Mouse (Mus musculus): ENCODE data around the gene Klhl26.
A peak's percentile ranks its signal among the peaks of the same experiment; 100 is the strongest.

The Klhl26 gene

GRCm38 (mm10) chr8:70477269-70477982 lies 658 bp upstream of the Klhl26 start:
- DNase-seq (ENCODE audit: low read depth, low spot score) = no peak

GRCm38 (mm10) chr8:70471856-70472255 lies 4.9 kb downstream of the Klhl26 start:
- DNase-seq (ENCODE audit: low read depth, low spot score) = no peak

DNA sequence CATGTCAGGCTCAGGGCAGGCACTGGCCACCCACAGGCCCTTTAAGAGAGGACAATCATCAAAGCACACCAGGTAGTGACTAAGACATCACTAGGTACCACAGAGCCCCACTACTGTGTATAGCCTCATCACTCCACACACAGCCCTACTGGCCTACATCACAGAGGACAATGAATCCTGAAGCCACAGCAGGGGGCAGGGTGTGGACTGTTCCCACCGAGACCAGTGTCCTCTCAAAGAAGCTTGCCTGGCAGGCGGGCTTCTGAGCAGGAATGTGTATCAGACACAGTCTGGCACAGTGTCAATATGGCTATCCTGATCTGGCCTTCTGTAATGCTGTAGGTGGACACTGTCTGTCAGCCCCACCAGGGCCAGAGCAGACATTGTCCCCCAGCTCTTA lies 6.8 kb downstream of the Klhl26 start:
- no peak for DNase-seq (ENCODE audit: low read depth, low spot score)

- peak; percentile 62 for DNase-seq (ENCODE audit: low read depth, low spot score)
Measured at GRCm38 (mm10) chr8:70469295-70469916, 7.4 kb downstream of the Klhl26 start.

- no peak for DNase-seq (ENCODE audit: low read depth, low spot score)
Measured at GRCm38 (mm10) chr8:70468733-70469132, 8.0 kb downstream of the Klhl26 start.

- no peak for DNase-seq (ENCODE audit: low read depth, low spot score)
Measured at GRCm38 (mm10) chr8:70467907-70468306, 8.9 kb downstream of the Klhl26 start.

DNA sequence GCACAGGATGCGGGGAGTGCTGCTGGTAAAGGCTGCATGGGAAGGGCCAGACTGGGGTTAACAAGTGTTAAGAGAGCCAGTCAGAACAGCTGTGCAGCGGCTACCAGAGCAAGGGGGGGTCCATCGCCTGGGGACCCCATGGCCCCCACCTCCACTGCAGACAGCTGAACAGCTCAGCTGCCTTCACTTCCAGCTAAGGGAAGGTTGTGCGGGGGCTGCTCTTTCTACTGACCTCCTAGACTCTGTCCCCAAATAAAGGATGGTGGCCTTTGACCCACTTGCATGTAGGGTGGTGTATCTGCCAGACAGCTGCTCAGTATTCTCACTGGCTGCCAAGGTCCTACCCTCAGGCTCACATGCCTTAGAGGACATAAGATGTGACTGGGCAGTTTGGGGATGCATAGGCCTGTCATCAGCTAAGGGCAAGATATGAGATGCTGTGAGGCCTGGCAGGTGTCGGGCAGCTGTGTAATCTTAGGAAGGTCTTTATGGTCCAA lies 9.5 kb downstream of the Klhl26 start:
- DNase-seq (ENCODE audit: low read depth, low spot score) = no peak

- DNase-seq (ENCODE audit: low read depth, low spot score) = peak; percentile 54
Measured at GRCm38 (mm10) chr8:70466771-70467170, 10.0 kb downstream of the Klhl26 start.

- no peak for DNase-seq (ENCODE audit: low read depth, low spot score)
Measured at GRCm38 (mm10) chr8:70466305-70466704, 10.5 kb downstream of the Klhl26 start.

- DNase-seq (ENCODE audit: low read depth, low spot score) = no peak
Measured at GRCm38 (mm10) chr8:70465701-70466100, 11.1 kb downstream of the Klhl26 start.

DNA sequence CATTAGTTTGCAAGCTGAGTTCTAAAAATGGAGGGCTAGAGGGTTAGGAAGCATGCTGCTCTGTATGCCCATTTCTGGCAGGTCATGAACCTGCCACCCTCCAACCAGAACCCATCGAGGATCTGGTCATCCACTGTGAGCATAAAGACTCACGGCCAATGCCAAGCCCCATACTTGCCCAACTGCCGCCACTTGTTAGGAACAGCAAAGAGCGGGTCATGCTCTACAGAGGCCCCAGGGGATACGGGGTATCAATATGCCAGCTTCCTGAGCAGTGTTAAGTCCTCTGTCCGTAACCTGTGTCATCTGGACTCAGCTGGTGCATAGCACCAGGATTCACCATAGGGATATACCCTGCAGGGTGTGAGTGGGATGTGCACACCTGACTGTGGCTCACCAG lies 12.6 kb downstream of the Klhl26 start:
- no peak for DNase-seq (ENCODE audit: low read depth, low spot score)

- DNase-seq (ENCODE audit: low read depth, low spot score) = no peak
Measured at GRCm38 (mm10) chr8:70463306-70463705, 13.5 kb downstream of the Klhl26 start.

DNA sequence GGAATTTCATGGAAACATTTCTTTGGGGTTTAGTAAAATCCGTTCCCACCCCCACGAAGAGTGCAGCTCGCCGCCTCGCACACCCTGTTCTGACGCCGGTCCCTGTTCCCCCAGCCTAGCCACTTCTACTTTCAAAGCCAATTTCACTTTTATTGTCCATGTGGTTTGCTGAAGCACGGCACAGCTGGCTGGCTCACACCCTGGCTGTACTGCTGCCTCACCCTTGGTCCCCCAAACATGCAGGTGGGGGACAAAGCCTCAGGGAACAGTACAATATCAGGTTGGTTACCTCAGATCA lies 14.3 kb downstream of the Klhl26 start:
- DNase-seq (ENCODE audit: low read depth, low spot score) = no peak

DNA sequence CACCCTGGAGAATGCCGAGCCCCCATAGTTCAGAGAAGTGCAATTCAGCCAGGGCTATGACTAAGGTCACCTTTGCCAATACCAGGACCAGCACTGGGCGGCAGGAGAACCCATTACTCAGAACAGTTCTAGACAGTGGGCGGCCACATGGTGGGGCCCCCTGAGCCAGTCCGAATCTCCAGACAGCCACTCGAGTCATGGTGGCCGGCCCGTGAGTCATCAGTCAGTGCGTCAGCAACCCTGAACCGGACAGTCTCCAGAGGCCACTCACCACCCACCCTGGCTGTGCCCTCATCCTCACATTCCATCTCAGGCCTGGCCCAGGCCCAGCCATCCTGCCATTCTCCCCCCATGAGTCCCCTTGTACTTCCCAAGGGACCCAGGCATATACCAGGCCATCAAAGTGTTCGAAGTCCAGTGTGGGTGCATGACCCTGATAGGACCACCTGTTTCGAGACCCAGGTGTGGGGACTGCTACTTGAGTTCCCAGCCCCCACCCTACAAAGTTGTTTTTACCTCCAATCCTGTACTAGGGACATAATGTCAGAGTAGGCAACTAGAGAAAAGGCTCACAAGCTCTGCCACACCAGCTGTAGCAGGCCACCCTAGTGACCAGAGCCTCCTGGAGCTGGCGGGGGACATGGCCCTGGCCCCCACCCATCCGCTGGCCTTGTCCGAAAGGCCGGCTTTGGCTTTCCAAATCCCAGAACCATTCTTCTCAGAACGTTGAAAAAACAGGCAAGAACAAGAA lies 14.8 kb downstream of the Klhl26 start:
- DNase-seq (ENCODE audit: low read depth, low spot score) = no peak

DNA sequence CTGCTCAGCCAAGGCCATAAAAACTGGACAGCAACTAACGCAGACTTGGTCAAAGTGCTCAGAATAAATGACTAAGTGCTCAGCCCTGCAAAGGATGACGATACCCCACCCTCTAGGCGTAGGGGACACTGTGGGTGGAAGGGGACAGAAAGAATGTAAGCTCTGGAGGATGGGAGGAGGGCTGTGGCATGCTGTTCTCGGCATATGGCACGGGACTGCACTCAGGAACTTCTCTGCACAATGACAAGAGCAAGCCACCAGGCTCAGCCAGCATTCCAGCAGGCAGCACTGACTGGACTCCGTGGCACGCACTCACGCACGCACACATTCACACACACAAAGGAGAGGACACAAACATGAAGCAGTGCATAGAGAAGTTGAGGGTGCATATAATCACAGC lies 16.2 kb downstream of the Klhl26 start:
- no peak for DNase-seq (ENCODE audit: low read depth, low spot score)

DNA sequence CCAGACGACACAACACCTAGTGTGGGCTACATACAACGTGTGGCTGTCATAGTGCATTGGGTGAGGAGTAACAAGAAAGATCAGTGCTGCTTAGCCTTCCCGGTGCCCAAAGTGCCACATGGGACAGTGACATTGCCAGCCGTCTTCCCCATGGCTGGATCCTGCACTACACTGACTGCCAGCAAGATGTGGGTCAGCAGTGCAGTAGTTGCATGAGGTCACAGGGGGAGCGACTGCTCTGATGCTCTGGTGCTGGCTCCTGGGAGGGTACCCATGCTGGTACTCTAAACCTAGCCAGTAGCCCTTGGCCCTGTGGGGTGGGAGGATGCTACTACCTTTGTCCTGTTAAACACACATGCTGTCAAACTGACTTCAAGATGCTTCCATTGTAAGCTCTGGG lies 16.6 kb downstream of the Klhl26 start:
- DNase-seq (ENCODE audit: low read depth, low spot score) = no peak

DNA sequence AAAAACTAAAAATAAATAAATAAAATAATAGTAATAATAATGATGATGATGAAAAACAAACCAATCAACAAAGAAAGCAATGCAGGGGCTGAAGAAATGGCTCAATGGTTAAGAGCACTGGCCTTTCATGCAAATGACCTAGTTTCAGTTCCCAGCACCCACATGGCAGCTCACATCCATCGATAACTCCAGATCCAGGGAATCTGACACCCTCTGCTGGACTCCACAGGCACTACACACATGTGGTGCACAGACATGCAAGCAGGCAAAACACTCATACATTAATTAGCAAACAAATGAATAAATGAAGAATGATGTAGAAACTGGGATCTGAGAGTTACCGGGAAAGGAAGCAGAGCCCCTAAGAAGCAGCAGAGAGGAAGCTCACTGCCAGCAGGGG lies 17.1 kb downstream of the Klhl26 start:
- DNase-seq (ENCODE audit: low read depth, low spot score) = no peak

GRCm38 (mm10) chr8:70458462-70458861 lies 18.3 kb downstream of the Klhl26 start:
- DNase-seq (ENCODE audit: low read depth, low spot score) = no peak

DNA sequence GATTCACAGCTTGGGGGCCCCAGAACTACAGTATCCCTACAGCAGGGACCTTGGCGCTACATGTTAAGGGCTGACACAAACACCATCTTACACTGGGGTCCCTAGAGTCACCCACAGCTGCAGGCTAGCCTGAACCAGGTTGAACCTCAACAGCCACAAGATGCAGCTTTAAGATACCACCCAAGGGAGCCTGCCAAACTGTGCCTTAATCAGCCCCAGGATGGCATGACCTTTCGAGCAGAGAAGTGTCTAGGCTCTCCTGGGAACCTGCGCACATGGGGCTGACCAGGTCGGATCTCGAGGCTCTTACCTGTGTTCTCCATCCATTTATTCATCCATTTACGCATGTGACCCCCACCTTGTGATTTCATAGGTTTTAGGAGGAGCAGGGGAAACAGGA lies 18.9 kb downstream of the Klhl26 start:
- no peak for DNase-seq (ENCODE audit: low read depth, low spot score)

DNA sequence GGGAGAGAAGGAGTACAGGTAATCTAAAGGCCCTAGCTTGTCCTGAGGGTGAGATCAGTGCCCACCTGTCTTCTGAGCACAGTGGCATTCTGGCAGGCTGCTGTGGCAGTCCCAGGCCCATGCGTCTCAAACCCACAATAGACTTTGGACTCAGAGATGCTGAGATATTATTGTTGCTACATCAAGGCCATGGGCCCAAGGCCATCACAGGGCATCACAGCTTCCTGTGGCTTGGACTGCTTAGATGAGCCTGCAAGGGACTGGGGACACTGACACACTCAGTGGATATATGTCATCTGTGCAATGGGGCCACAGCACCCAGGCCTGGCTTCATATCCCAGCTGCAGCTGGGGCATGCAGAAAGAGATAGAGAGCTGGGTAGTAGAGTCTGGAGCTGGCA lies 19.8 kb downstream of the Klhl26 start:
- DNase-seq (ENCODE audit: low read depth, low spot score) = no peak

GRCm38 (mm10) chr8:70453852-70454251 lies 22.9 kb downstream of the Klhl26 start:
- no peak for DNase-seq (ENCODE audit: low read depth, low spot score)

GRCm38 (mm10) chr8:70452196-70452966 lies 24.4 kb downstream of the Klhl26 start:
- DNase-seq (ENCODE audit: low read depth, low spot score) = no peak
